Mouse (Mus musculus) stomach, postnatal 0 days (tissue): ENCODE measurements at regions not wholly inside any gene's neighbourhood (a gene's known extent, or its start where the extent isn't known, plus 50 kb on each side); places are given as distances from the start of the nearest gene placed in this dataset.

Source experiments
- CTCF ChIP-seq: IDR thresholded peaks from 2 replicates; pipeline ENCODE4 v1.5.1; 2016; ENCODE audit warnings: antibody characterized with exemption, low read depth, mild to moderate bottlenecking, moderate library complexity
- EP300 ChIP-seq: optimal IDR thresholded peaks from 2 replicates; pipeline ENCODE3; 2016; ENCODE audit warnings: antibody characterized with exemption

DNA sequence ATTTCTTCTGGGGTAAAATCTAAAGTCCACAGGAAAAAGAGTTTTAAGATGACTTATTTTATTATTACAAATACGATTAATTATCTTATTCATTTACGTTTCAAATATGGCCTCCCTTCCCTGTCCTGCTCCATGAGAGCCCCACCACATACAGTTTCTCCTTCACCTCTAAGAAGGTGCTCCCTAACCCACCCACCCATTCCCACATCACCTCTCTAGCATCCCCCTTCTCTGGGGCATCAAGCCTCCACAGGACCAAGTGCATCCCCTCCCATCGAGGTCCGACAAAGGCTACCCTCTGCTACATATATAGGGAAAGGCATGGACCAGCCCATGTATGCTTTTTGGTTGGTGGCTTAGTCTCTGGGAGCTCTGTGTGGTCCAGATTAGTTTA, 300.2 kb upstream of the Gpc5 start:
- no peak for TF ChIP-seq CTCF
- TF ChIP-seq EP300, result no peak
